Mouse (Mus musculus): ENCODE results near the gene Trim15. TPM values are rescaled to one million over a fixed set of nuclear protein-coding genes. Genes with fewer than 3 reads are reported as not detected.

Gene Trim15
- total RNA-seq, 4 experiments from 2014 or later, result 0.24 TPM; not detected in 3

GRCm38 (mm10) chr17:36869284-36869954, 2.4 kb upstream of the Trim15 start, which contains the start of gene Trim10:
Gene Trim10, plus strand, starts transcription at chr17:36869574.
- DNase-seq, result no peak

DNA sequence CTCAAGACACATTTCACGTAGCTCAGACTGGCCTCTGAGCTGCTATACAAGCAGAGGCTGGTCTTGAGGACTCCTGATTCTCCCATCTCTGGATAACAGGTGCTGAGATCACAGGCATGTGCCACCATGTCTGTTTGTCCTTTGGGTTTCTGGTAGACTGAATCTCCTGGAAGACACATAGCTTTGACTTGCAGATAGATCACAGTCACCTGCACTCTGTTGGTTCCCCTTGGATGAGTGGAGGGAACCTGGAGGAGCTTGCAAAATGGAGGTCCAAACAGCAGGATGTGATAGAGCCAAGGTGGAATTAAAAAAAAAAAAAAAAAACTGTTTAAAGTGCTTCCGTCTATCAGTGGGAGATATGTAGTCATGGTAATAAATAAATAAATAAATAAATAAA, 1.8 kb upstream of the Trim15 start:
- no peak for DNase-seq

- DNase-seq, result no peak
Measured at GRCm38 (mm10) chr17:36861680-36862079, 5.3 kb downstream of the Trim15 start.

DNA sequence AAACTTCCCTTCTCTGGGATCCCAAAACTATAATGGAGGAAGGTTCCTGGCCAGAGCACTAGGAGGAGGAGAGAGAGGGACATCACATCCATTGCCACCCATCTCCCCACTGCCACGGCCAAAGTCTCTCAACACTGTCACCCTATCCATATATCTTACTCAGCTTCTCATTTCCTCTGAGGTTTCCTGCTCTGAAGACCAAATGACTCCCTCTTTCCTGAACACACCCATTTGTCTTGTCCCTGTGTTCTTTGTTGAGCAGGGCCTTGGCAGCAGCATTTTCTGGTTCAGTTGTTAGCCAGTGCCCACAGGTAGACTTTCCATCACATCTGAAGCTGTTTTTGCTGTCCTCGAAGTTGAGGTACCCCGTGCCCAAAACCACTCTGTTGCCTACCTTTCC, 8.8 kb downstream of the Trim15 start:
- DNase-seq, result no peak

GRCm38 (mm10) chr17:36856236-36856635, 10.8 kb downstream of the Trim15 start:
- no peak for DNase-seq

GRCm38 (mm10) chr17:36855484-36855883, 11.5 kb downstream of the Trim15 start:
- DNase-seq, result no peak

DNA sequence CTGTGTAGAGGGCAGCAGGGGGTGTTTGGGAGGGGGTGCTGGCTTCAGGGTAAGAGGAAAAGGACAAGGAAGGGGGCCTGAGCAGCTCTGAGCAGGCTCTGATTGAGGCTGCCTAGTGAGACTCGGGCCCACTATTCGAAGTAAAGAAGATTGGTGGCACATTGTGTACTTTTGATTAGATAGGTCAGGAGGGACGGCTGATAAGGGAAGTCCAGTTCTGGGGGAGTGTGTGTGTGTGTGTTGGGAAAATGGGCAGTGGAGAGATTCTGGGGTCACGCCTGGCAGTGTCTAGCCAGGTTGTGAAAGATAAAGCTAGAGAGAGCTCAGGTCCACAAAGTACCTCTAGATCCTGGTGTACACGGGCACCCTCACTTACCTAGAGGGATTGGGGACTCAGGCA, 15.4 kb downstream of the Trim15 start:
- DNase-seq, result no peak

DNA sequence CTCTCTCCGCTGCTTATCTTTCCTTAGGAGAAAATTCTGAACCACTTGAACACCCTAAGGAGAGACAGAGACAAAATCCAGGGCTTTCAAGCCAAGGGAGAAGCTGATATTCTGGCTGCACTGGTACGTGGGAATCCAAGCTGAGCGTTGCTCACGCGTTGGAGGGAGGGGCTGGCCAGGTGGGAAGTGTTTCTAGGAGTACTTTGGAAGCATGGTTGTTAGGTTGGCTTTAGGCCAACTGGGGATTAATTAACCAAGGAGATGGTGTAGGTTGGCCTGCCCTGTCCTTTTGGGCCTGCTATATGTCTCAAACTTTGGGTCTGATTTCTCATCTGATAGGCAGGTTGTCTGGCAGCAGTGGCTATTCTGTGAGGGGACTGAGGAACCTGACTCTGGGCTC, 15.8 kb downstream of the Trim15 start:
- DNase-seq, result no peak

DNA sequence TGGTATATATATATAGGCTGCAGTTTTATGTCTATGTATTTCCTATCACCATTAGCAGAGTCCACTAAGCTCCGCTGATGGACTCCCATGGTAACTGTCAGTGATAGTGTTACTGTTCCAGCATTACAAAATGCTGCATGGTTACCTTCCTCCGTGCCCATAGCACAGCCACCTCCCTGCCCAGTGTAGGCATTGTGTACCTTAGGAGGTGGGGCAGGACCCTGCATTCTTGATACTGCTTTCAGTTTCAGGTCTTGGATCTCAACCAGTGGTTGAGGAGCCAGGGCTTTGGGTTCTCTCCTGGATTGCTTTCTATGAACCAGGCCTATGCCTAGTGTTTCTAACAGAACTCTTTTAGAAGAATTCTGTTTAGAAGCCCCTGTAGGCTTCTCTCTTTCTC, 17.0 kb downstream of the Trim15 start:
- no peak for DNase-seq

DNA sequence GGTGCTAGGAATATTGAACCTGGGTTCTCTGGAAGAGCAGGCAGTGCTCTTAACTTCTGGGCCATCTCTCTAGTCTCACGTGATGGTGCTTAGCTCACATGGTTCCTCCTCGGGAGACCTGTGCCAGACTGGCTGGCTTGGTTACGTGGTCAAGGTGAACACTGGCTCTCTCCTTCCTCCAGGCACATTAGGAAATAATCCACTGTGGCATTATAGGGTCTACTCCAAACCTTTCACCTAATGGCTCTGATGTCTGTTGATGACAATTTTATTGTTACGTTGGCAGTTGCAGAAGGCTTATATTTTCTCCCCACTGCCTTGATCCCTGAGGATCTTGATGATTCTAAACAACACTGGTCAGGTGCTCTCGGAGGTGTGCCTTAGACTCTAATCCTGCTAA, 18.1 kb downstream of the Trim15 start:
- DNase-seq, result no peak

DNA sequence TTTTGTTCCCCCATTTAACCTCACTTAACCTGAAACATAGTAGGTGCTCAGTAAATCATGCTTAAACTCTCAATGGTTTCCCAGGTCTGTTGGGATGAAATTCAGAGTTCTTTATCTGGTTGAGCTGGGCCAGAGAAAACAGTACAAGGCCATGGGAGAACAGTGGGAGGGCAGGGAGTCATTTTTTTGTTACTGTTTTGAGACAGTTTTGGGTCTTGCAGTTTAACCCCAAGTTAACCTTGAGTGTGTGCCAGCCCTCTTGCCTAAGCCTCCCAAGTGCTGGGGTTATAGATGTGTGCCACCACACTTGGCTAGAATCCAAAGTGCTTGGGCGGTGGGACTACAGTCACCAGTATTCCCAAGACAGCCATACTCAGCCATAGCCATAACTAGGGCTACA, 22.3 kb downstream of the Trim15 start:
- DNase-seq, result peak; percentile 77

- no peak for DNase-seq
Measured at GRCm38 (mm10) chr17:36844286-36844719, 22.7 kb downstream of the Trim15 start.

DNA sequence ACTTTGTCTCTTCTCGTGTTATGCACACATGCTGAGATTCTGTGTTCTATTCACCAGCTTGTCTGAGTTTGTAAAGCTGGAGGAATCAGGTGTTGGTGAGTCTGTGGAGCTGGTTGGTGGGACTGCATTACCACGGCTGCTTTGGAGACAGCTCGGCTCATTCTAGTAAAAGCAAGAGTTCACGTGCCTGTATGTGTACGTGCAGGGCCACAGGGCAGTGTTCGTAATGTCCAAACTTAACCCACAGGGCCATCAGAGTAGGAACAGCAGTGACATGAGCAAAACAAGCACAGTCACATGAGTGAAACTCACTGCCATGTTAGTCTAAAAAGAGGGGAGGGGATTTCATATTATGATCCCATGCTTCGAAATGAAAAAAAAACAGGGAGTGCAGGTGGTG, 23.3 kb downstream of the Trim15 start:
- DNase-seq, result no peak

DNA sequence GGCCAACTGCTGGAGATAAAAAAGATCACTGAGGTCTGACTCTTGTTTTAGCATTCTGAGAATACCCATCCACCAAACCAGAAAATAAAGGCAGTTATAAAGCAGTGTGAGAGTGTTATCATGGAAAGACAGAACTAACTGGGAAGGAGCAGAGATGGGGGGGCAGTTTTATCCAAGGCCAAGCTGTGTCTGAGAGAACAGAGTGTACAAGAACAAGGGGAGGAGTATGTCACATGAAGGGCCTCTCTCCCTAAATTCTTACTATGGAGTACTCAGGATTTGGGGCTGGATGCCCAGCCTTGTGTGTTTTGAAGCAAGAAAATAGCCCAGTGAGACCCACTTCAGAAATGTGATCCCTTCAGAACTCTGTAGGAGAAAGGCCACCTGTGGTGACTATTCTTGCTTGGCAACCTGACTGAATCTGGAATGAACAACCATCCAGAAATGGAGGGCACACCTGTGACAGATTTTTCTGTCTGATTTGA, 26.0 kb downstream of the Trim15 start:
- no peak for DNase-seq

- DNase-seq, result no peak
Measured at GRCm38 (mm10) chr17:36839931-36840330, 27.1 kb downstream of the Trim15 start.

DNA sequence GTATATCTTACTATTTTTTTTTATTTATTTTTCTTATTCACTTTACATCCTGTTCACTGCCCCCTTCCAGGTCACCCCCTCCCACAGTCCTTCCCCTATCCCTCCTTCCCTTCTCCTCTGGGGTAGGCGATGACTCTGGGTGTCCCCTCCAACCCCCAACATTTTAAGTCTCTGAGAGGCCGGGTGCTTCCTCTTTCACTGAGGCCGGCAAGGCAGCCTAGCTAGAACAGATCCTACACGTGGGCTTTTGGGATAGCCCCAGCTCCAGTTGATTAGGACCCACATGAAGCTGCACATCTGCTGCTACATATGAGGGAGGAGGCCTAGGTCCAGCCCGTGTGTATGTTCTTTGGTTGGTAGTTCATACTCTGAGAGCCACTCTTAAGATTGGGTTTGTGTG, 28.0 kb downstream of the Trim15 start:
- no peak for DNase-seq

- DNase-seq, result peak; percentile 98
Measured at GRCm38 (mm10) chr17:36836874-36837647, 29.9 kb downstream of the Trim15 start, which contains the start of gene Trim26. Gene Trim26, plus strand, starts transcription at chr17:36837134.

- no peak for DNase-seq
Measured at GRCm38 (mm10) chr17:36836427-36836812, 30.6 kb downstream of the Trim15 start.

- peak; percentile 47 for DNase-seq
Measured at GRCm38 (mm10) chr17:36835591-36836426, 31.2 kb downstream of the Trim15 start.

- DNase-seq, result no peak
Measured at GRCm38 (mm10) chr17:36832694-36833093, 34.3 kb downstream of the Trim15 start.

- no peak for DNase-seq
Measured at GRCm38 (mm10) chr17:36830470-36830869, 36.5 kb downstream of the Trim15 start.

DNA sequence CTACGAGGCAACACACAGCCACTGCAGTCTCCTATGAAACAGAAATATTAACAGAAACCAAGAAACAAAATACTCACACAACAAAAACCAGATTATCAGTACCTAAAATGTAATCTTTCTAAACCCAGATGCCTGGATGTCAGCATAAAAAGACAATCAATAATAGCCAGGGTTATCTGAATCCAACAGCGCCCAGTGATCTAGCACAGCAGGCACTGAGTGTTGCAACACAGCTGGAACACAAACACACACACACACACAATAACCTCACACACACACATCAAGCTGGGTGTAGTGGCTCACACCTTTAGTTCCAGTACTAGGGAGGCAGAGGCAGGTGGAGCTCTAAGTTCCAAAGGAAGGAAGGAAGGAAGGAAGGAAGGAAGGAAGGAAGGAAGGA, 38.5 kb downstream of the Trim15 start:
- no peak for DNase-seq

GRCm38 (mm10) chr17:36826002-36826401, 41.0 kb downstream of the Trim15 start:
- peak; percentile 71 for DNase-seq
